Mouse (Mus musculus): ENCODE measurements at regions not wholly inside any gene's neighbourhood (a gene's known extent, or its start where the extent isn't known, plus 50 kb on each side); places are given as distances from the start of the nearest gene placed in this dataset.
"Not testable (repeated sequence)": the region's sequence is repeated elsewhere in the genome, so short reads cannot be mapped to it uniquely, and the experiment has no call there.

- Histone ChIP-seq H3K4me1 (ENCODE audit: control insufficient read depth, insufficient read depth, low read length) (no peaks in the 10 kb centered on the region), H3K27ac (ENCODE audit: insufficient read depth, low read length) (no peak overlapping the region), H3K27me3 (ENCODE audit: control insufficient read depth, insufficient read depth, low read length) (no peaks in the 10 kb centered on the region), H3K4me3 (replicated peaks; ENCODE audit: insufficient read depth, low read depth, low read length) (no peak overlapping the region)
- WGBS: 91% methylated on average over 3 of the region's 3 CpGs
- TF ChIP-seq CTCF (IDR thresholded peaks at IDR 0.05; ENCODE audit: borderline replicate concordance, insufficient read depth, low read depth, low read length) (no peak), POLR2A (IDR thresholded peaks at IDR 0.05; ENCODE audit: borderline replicate concordance, insufficient read depth, low read length) (no peak)
- DNase-seq: no peak
These were observed 488.3 kb upstream of the Smim15 start for GRCm38 (mm10) chr13:107555958-107556357.

GRCm38 (mm10) chr13:107554091-107554490, 490.2 kb upstream of the Smim15 start:
- H3K4me1 ChIP-seq (ENCODE audit: control insufficient read depth, insufficient read depth, low read length): no peaks in the 10 kb centered on the region
- WGBS: 87% methylated on average over 3 of the region's 3 CpGs
- no peak overlapping the region for H3K27ac ChIP-seq (ENCODE audit: insufficient read depth, low read length)
- DNase-seq: no peak
- H3K27me3 ChIP-seq (ENCODE audit: control insufficient read depth, insufficient read depth, low read length): no peaks in the 10 kb centered on the region
- H3K4me3 ChIP-seq (replicated peaks; ENCODE audit: insufficient read depth, low read depth, low read length): no peak overlapping the region
- no peak for TF ChIP-seq CTCF (IDR thresholded peaks at IDR 0.05; ENCODE audit: borderline replicate concordance, insufficient read depth, low read depth, low read length)
- no peak for TF ChIP-seq POLR2A (IDR thresholded peaks at IDR 0.05; ENCODE audit: borderline replicate concordance, insufficient read depth, low read length)

GRCm38 (mm10) chr13:107552165-107552564, 492.1 kb upstream of the Smim15 start:
- Histone ChIP-seq H3K4me3 (replicated peaks; ENCODE audit: insufficient read depth, low read depth, low read length) (no peak overlapping the region), H3K4me1 (ENCODE audit: control insufficient read depth, insufficient read depth, low read length) (no peaks in the 10 kb centered on the region), H3K27me3 (ENCODE audit: control insufficient read depth, insufficient read depth, low read length) (no peaks in the 10 kb centered on the region), H3K27ac (ENCODE audit: insufficient read depth, low read length) (no peak overlapping the region)
- DNase-seq: no peak
- TF ChIP-seq CTCF (IDR thresholded peaks at IDR 0.05; ENCODE audit: borderline replicate concordance, insufficient read depth, low read depth, low read length) (no peak), POLR2A (IDR thresholded peaks at IDR 0.05; ENCODE audit: borderline replicate concordance, insufficient read depth, low read length) (no peak)
- WGBS: 93% methylated on average over 4 of the region's 4 CpGs

- WGBS: 94% methylated on average over 7 of the region's 7 CpGs
- not testable (repeated sequence) for DNase-seq; H3K4me3 ChIP-seq (replicated peaks; ENCODE audit: insufficient read depth, low read depth, low read length); H3K27me3 ChIP-seq (ENCODE audit: control insufficient read depth, insufficient read depth, low read length); H3K27ac ChIP-seq (ENCODE audit: insufficient read depth, low read length); H3K4me1 ChIP-seq (ENCODE audit: control insufficient read depth, insufficient read depth, low read length)
These were observed 494.3 kb upstream of the Smim15 start for GRCm38 (mm10) chr13:107549995-107550394.

DNA sequence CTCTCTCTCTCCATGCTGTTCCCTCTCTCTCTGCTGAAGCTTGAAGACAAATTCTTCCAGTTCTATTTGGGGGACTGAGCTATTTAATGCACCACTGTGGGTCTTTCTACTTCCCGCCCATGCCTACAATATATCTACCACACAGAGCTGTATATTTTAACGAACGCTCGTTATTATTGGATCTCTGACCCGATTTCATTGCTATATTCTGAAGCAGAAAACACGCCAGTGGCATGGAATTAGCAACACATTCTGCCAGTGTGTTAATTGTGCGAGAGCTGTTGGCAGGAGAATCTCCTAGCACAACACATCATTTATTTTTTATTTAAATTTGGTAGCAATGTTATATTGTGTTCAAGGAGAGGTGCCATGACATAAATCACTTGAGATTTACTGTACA, 497.2 kb upstream of the Smim15 start:
- no peak overlapping the region for H3K4me3 ChIP-seq (replicated peaks; ENCODE audit: insufficient read depth, low read depth, low read length)
- whole genome bisulfite sequencing: 82% methylated on average over 7 of the region's 7 CpGs
- TF ChIP-seq POLR2A (IDR thresholded peaks at IDR 0.05; ENCODE audit: borderline replicate concordance, insufficient read depth, low read length) (no peak), CTCF (IDR thresholded peaks at IDR 0.05; ENCODE audit: borderline replicate concordance, insufficient read depth, low read depth, low read length) (no peak)
- H3K27me3 ChIP-seq (ENCODE audit: control insufficient read depth, insufficient read depth, low read length): no peaks in the 10 kb centered on the region
- no peaks in the 10 kb centered on the region for H3K4me1 ChIP-seq (ENCODE audit: control insufficient read depth, insufficient read depth, low read length)
- no peak for DNase-seq
- no peak overlapping the region for H3K27ac ChIP-seq (ENCODE audit: insufficient read depth, low read length)

- no peak for DNase-seq
- TF ChIP-seq POLR2A (IDR thresholded peaks at IDR 0.05; ENCODE audit: borderline replicate concordance, insufficient read depth, low read length): no peak
- TF ChIP-seq CTCF (IDR thresholded peaks at IDR 0.05; ENCODE audit: borderline replicate concordance, insufficient read depth, low read depth, low read length): no peak
- WGBS: 57% methylated on average over 10 of the region's 10 CpGs
- Histone ChIP-seq H3K4me3 (replicated peaks; ENCODE audit: insufficient read depth, low read depth, low read length) (no peak overlapping the region), H3K27ac (ENCODE audit: insufficient read depth, low read length) (no peak overlapping the region), H3K27me3 (ENCODE audit: control insufficient read depth, insufficient read depth, low read length) (no peaks in the 10 kb centered on the region), H3K4me1 (ENCODE audit: control insufficient read depth, insufficient read depth, low read length) (no peaks in the 10 kb centered on the region; the same call in 1 of the 2 replicates)
These were observed 497.9 kb upstream of the Smim15 start for GRCm38 (mm10) chr13:107546181-107546900.

GRCm38 (mm10) chr13:107541635-107541955, 502.7 kb upstream of the Smim15 start:
- no peak for DNase-seq
- Histone ChIP-seq H3K4me3 (replicated peaks; ENCODE audit: insufficient read depth, low read depth, low read length) (no peak overlapping the region), H3K4me1 (ENCODE audit: control insufficient read depth, insufficient read depth, low read length) (no peaks in the 10 kb centered on the region; the same call in 1 of the 2 replicates), H3K27ac (ENCODE audit: insufficient read depth, low read length) (no peak overlapping the region), H3K27me3 (ENCODE audit: control insufficient read depth, insufficient read depth, low read length) (no peaks in the 10 kb centered on the region)
- TF ChIP-seq CTCF (IDR thresholded peaks at IDR 0.05; ENCODE audit: borderline replicate concordance, insufficient read depth, low read depth, low read length): no peak
- no peak for TF ChIP-seq POLR2A (IDR thresholded peaks at IDR 0.05; ENCODE audit: borderline replicate concordance, insufficient read depth, low read length)
- 92% methylated on average over 2 of the region's 2 CpGs for whole genome bisulfite sequencing

DNA sequence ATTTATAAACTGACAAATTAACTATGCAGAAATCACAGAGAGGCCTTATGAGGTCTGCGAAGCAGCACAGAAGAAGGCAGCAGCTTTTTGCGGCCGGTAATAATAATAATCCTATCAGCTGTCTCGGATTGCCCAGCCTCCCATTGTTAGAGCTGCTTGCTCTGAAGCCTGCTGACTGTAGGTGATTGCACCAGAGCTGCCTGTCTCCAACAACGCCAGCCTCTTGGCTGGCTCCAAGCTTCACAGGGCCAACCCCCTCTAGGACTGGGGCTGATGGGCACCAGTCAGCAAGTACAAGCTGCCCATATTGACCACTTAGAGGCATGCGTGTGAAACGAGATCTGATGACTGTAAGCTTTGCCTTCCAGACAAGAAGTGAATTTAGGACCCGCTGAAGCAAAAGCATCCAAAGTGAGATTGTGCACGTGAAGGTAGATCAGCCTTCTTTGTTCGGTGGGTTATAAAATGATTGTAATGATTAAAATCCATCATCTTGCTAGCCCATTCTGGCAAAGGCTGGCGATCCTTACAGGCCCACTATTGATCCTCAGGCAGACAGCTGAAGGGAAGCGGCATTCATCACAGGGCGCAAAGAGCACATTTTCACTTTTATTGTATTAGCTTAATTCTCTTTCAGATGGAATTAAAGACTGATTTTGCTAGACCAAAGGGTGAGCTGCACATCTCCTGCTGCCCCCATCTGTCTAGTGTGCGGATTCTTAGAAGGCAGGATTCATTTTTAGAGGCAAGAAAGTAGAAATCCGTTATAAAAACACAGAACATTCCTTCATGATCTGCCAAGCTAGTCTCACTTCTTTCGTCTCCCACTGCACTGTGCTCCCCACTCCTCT, 503.2 kb upstream of the Smim15 start:
- Histone ChIP-seq H3K27ac (ENCODE audit: insufficient read depth, low read length) (no peak overlapping the region), H3K4me1 (ENCODE audit: control insufficient read depth, insufficient read depth, low read length) (no peaks in the 10 kb centered on the region; the same call in 1 of the 2 replicates), H3K27me3 (ENCODE audit: control insufficient read depth, insufficient read depth, low read length) (no peaks in the 10 kb centered on the region), H3K4me3 (replicated peaks; ENCODE audit: insufficient read depth, low read depth, low read length) (no peak overlapping the region)
- TF ChIP-seq CTCF (IDR thresholded peaks at IDR 0.05; ENCODE audit: borderline replicate concordance, insufficient read depth, low read depth, low read length): no peak
- no peak for TF ChIP-seq POLR2A (IDR thresholded peaks at IDR 0.05; ENCODE audit: borderline replicate concordance, insufficient read depth, low read length)
- DNase-seq: peak; percentile 10 to 29
- WGBS: 32% methylated on average over 16 of the region's 16 CpGs

All from cerebellum, adult 2 months (tissue).